Mouse (Mus musculus): ENCODE data around the gene Pdzrn3. TPM values are rescaled to one million over a fixed set of nuclear protein-coding genes. Genes with fewer than 3 reads are reported as not detected.

The Pdzrn3 gene
- polyA plus RNA-seq (2012; rRNA removed) = 43.5 and 51.5 TPM in 2 replicates

GRCm38 (mm10) chr6:101377167-101377934 is at the start of gene Pdzrn3:
Gene Pdzrn3 (minus strand): TSS chr6:101377897.

All from ovary, adult 2 months (tissue).